Mouse (Mus musculus) left cerebral cortex, postnatal 36 days (tissue): Measurements from ENCODE around the gene Gse1. TPM values are rescaled to one million over a fixed set of nuclear protein-coding genes. Genes with fewer than 3 reads are reported as not detected.
A peak's percentile ranks its signal among the peaks of the same experiment; 100 is the strongest.

Source experiments
- DNase-seq, 2 experiments: peaks; one replicate each; pipeline ENCODE4 v3.0.0; 2021 to 2022; ENCODE audit warnings: low spot score in 2 of 2, mixed read lengths in 1 of 2
- intact Hi-C: fragments of 180-260 bp; cut with DNase I; formaldehyde crosslinking; loops from one replicate; pipeline ENCODE4 v1.15.1; 2025
- total RNA-seq, 2 experiments: library from RNA; stranded (reverse); gene quantifications; 2 replicates each; pipeline ENCODE4 v1.2.3; 2021

Gene Gse1
- total RNA-seq, 2 experiments from 2014 or later: 64.1 to 87.6 TPM

- peak; percentile 68 to 79 for DNase-seq
- intact Hi-C loops: loop anchor here (2.0 to 5.0 kb wide), 2 partner anchors 49 to 111 kb away; no protein-coding TSS in a partner anchor
Measured at GRCm38 (mm10) chr8:120537818-120538396, 309.7 kb downstream of the Gse1 start.

- intact Hi-C loops: loop anchor here (5.0 kb wide), 1 partner anchor 111 kb away; no protein-coding TSS in a partner anchor
- peak; percentile 72 for DNase-seq
Measured at GRCm38 (mm10) chr8:120538397-120539240, 310.4 kb downstream of the Gse1 start.

GRCm38 (mm10) chr8:120539381-120539774 lies 311.1 kb downstream of the Gse1 start:
- intact Hi-C loops: loop anchor here (5.0 kb wide), 1 partner anchor 112 kb away; no protein-coding TSS in a partner anchor
- DNase-seq: no peak

GRCm38 (mm10) chr8:120539775-120540625 lies 311.7 kb downstream of the Gse1 start:
- intact Hi-C loops: loop anchor here (5.0 kb wide), 1 partner anchor 113 kb away; no protein-coding TSS in a partner anchor
- no peak for DNase-seq

GRCm38 (mm10) chr8:120542995-120543394 lies 314.7 kb downstream of the Gse1 start:
- no peak for DNase-seq
- intact Hi-C loops: no loop called here

GRCm38 (mm10) chr8:120543416-120544055 lies 315.3 kb downstream of the Gse1 start:
- DNase-seq: no peak
- intact Hi-C loops: no loop called here

- intact Hi-C loops: no loop called here
- no peak for DNase-seq
Measured at GRCm38 (mm10) chr8:120544155-120544554, 315.9 kb downstream of the Gse1 start.

- intact Hi-C loops: no loop called here
Measured at GRCm38 (mm10) chr8:120547562-120547961, 319.3 kb downstream of the Gse1 start.

GRCm38 (mm10) chr8:120548313-120548761 lies 320.1 kb downstream of the Gse1 start:
- intact Hi-C loops: no loop called here
- DNase-seq: peak in 1 of 2 experiments; percentile 69

More at GRCm38 (mm10) chr8:120547562-120547961, 319.3 kb downstream of the Gse1 start:
- DNase-seq: no peak

GRCm38 (mm10) chr8:120549321-120549921 lies 321.2 kb downstream of the Gse1 start:
- DNase-seq: no peak
- intact Hi-C loops: no loop called here

- intact Hi-C loops: no loop called here
- no peak for DNase-seq
Measured at GRCm38 (mm10) chr8:120549922-120550321, 321.7 kb downstream of the Gse1 start.

GRCm38 (mm10) chr8:120550430-120550829 lies 322.2 kb downstream of the Gse1 start:
- intact Hi-C loops: no loop called here
- no peak for DNase-seq

GRCm38 (mm10) chr8:120550937-120551676 lies 322.9 kb downstream of the Gse1 start:
- intact Hi-C loops: no loop called here
- no peak for DNase-seq

- peak in 1 of 2 experiments; percentile 11 for DNase-seq
- intact Hi-C loops: no loop called here
Measured at GRCm38 (mm10) chr8:120551677-120551980, 323.4 kb downstream of the Gse1 start.

GRCm38 (mm10) chr8:120552509-120552908 lies 324.3 kb downstream of the Gse1 start:
- intact Hi-C loops: no loop called here
- peak in 1 of 2 experiments; percentile 17 for DNase-seq

- intact Hi-C loops: no loop called here
- no peak for DNase-seq
Measured at GRCm38 (mm10) chr8:120553441-120554123, 325.3 kb downstream of the Gse1 start.

GRCm38 (mm10) chr8:120554466-120555039 lies 326.3 kb downstream of the Gse1 start:
- DNase-seq: no peak
- intact Hi-C loops: no loop called here
